Mouse (Mus musculus) cerebellum, postnatal 10 days (tissue): ENCODE data around the gene Fam83f.

Experiments used
- DNase-seq, 2 experiments: peaks; one replicate each; pipeline ENCODE4 v3.0.0; 2021; ENCODE audit warnings: mixed read lengths in 2 of 2

Fam83f gene

GRCm38 (mm10) chr15:80672810-80673209, 1.2 kb downstream of the Fam83f start:
- no peak for DNase-seq

DNA sequence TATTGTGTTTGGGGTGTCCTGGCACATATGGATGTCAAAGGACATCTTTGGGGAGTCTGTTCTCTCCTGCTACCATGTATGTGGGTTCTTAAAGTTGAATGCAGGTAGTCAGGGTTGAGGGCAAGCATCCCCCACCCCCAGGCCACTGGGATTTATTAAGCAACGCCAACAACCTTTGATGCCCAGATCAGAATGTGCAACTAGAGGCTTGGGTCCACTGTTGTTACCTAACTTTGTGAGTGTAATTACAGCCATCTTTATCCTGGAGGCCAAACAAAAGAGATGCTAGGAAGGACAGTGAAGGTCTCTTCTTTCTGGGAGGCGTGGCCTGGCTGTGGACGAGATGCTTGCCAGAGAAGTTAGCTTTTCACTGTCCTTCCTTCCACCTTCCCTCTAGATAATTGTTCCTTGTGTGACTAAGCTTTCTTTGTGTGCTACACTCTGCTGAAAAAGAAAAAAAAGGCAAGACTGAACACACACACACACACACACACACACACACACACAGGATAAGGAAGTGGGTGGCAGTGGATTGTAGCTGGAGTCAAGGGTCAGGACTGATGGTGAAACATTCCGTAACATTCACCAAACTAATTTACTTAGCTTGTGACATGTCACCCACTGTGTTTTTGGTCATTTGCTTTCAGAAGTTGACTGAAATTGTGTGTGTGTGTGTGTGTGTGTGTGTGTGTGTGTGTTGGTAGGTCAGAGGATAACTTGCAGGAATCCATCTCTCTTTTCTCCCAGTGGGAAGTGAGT, 1.9 kb downstream of the Fam83f start:
- no peak for DNase-seq

DNA sequence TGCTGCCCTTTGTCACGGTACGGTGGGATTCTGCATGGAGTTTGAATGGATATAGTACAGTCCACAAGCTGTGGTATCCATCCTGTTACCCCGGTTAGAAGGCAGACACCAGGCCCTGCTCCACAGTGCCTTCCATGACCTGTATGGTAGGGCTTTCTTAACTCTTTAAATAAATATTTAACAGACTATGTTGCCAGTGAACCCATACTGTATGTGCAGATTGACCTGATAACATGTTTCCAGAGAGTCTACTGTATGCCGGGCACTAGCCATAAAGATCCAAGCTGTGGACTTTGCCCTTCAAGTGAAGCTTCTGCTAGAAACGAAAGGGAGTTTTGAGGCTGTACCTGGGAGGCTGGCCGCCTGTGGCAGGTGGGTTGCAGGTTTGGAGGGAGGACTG, 3.1 kb downstream of the Fam83f start:
- no peak for DNase-seq

- DNase-seq = peak; percentile 71 to 81
Measured at GRCm38 (mm10) chr15:80679515-80680215, 8.0 kb downstream of the Fam83f start.

DNA sequence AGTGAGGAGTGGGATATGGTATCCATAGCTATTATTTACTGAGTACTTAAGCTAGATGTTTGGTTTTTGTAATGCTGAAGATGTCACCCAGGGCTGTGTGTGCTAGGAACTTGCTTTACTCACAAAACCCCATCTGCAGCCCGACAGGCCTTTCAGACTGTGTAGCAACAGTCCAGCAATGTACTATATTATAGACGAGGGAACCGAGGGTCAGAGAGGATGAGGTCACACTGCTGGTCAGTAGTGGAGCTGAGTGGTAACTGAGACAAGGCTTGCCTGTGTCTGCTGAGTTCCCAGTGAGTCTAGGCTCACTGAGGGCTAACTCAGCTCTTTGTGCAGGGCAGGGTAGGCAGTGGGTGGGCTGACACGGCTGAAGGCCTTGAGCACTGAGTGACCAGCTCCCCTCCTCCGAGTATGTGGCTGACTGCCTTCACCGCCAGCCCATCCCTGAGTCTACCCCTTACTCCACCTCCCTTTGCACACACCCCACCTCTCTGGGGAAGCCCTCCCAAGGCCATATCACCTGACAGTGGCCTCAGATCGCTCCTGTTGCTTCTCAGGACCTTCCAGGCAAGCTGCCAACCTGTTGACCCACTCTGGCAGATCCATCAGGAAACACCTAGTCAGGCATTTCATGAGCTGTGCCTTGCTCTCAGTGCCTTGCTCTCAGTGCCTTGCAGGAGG, 8.8 kb downstream of the Fam83f start:
- DNase-seq = peak; percentile 55 to 56

GRCm38 (mm10) chr15:80681466-80681881, 9.8 kb downstream of the Fam83f start:
- peak in 1 of 2 experiments; percentile 15 for DNase-seq

GRCm38 (mm10) chr15:80682343-80682742, 10.7 kb downstream of the Fam83f start:
- no peak for DNase-seq

DNA sequence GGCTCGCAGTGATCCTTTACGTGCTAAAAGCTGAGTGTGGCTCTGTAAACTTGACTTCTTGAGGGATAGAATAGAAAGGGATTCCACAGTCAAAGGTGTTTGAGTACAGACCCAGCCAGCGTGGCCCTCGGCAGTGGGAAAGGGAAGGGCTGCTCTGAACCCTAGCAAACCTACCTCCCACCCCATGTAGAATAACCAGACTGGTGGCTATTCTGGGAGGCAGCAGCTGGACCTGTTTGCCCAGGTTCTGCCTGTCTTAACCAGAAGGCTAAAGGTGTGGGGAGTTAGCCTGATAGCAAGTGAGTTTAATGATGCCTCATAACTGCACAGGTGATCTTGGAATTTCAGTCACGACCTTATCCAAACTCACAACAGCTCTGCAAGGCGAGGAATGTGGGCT, 11.5 kb downstream of the Fam83f start:
- no peak for DNase-seq

DNA sequence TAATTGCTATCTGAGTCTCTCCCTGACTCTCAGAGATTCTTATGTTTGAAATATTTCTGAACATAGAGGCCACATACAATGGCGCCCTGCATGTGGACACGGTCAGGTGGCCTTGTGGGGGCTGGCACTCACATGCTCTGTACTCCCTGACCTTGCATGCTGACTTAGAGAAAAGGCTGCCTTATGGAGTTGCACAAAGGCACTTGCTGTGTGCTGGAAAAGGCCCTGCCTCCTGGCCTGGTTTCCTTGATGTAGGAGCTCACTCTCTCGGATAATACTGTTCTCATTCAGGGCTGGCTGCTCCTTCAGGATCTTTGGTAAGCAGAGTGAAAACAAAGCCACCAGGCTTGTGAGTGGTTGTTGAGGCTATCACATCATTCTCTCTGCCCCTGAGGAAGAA, 12.3 kb downstream of the Fam83f start:
- DNase-seq = peak in 1 of 2 experiments; percentile 37

GRCm38 (mm10) chr15:80684786-80685602, 13.3 kb downstream of the Fam83f start:
- no peak for DNase-seq

GRCm38 (mm10) chr15:80685603-80685895, 13.9 kb downstream of the Fam83f start:
- DNase-seq = peak; percentile 59 to 67

- no peak for DNase-seq
Measured at GRCm38 (mm10) chr15:80688536-80688935, 16.9 kb downstream of the Fam83f start.

- no peak for DNase-seq
Measured at GRCm38 (mm10) chr15:80693492-80693891, 21.8 kb downstream of the Fam83f start.

GRCm38 (mm10) chr15:80694125-80694910, 22.7 kb downstream of the Fam83f start:
- DNase-seq = peak; percentile 89 to 91

DNA sequence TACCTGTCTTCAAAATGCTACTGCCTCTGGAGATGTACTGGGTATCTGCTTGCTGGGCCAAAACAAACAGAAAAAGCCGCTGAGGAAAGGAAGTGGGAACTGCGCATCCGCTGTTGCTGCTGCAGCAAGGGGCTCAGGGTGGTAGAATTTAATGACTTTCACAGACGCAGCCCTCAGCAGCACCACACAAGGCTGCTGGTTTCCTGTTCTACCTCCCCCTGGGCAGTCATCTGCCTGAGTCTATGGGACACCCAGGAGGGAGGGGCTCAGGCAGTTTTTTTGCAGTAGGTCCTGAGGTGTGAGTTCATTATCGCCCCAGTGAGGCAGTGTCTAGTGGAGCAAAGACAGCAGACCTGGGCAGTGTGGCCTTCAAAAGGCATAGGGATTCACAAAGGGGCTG, 25.9 kb downstream of the Fam83f start:
- DNase-seq = no peak

DNA sequence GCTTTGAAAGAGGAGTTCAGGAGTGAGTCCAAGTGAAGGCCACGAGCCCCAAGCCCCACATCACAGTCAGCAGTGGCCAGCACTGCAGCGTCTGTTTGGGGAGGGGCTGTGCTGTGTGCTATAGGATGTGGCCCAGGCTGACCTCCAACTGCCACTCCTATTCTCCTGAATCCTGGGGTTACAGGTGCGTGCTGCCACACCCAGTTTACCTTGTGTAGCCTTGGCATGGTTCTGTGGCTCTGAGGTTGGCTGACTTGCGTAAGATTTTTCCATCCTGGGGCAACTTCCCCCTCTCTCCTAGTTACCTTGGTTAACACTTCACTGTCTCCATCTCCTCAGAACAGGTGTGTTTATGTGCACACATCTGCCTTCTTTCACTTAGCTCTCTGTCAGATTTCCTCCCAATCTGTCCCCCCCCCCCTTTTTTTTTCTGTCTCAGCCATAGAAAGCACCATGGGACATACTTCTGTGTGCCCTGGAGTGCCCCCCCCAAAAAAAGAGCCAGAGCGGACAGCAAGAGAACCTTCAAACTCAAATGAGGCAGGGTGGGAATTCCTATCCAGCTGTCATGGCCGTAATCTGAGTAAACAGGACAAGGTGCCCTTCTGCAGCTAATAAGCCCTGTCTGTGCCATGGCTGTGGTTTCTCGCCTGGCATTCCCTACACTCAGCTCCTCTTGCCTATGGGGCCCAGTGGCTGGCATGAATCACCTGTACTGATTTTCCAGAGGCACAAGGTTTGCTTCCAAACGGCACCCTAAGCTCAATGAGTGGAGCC, 30.0 kb downstream of the Fam83f start:
- DNase-seq = no peak

- no peak for DNase-seq
Measured at GRCm38 (mm10) chr15:80702910-80703309, 31.3 kb downstream of the Fam83f start.

GRCm38 (mm10) chr15:80703495-80703894, 31.8 kb downstream of the Fam83f start:
- peak in 1 of 2 experiments; percentile 49 for DNase-seq

- peak; percentile 90 to 92 for DNase-seq
Measured at GRCm38 (mm10) chr15:80704267-80704666, 32.6 kb downstream of the Fam83f start.

DNA sequence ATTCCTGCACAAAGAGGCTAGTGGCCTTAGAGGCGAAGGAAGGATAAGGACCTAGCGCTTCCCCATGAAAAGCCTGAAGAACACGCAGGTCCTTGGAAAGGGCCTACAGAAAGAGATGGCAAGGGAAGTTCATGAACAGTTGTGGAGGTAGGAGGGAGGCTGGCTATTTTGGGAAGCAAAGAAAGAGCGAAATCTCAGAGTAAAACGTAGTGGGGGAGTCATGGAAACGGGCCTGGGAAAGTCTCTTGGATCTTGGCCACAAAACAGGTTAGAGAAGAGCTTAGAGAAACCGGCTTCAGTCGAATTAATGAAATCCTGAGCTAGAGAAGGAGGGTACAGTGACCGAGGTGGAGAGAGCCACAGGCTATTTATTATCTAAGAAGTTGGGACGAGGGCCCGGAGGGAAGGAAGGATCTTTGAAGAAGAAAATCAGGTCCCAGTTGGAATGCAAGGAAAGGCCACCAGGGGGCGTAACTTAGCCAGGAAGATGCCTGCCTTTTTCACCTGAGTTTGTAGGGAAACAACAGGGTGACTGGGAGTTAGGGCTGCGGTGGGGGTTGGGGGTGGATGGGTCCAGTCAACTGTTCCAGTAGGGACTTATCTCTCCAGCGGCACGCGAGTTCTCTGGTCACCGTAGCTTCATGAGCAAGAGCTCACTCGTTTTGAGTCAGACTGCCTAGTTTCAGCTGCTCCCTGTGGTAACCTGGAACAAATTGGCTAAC, 34.3 kb downstream of the Fam83f start:
- DNase-seq = peak; percentile 90 to 95

GRCm38 (mm10) chr15:80706596-80706995, 34.9 kb downstream of the Fam83f start:
- peak in 1 of 2 experiments; percentile 16 for DNase-seq
